Mouse (Mus musculus): ENCODE measurements around the gene Zp2. TPM values are rescaled to one million over a fixed set of nuclear protein-coding genes. Genes with fewer than 3 reads are reported as not detected.

Zp2 gene
- total and polyA plus RNA-seq, 3 experiments = 0.04 TPM; not detected in 2

DNA sequence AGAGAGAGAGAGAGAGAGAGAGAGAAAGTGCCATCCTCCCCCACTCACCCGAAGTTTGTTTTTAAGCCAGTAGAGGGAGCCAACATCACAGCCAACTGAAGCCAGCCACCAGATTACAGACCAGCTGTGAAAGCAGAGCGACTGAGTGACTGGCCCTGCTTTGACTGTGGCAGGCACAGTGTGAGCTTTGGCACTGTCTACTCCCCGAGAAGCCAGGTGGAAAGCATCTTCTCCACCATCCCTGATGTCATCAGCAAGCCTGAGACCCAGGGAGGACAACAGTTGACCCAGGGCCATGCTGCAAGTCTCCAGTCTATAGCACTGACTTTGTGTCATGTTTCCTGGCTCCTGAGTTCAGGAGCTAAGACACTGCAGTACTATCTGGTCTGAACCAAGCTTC lies 20.2 kb downstream of the Zp2 start:
- H3K79me2 ChIP-seq (replicated peaks; ENCODE audit: control insufficient read depth, extremely low read depth, insufficient read depth, poor library complexity, severe bottlenecking) = no peaks in the 10 kb centered on the region
- H3K27ac ChIP-seq (ENCODE audit: insufficient read depth, low read depth) = no peak overlapping the region
- dilution Hi-C loops (cut with MboI; ENCODE audit: extremely low pct_ligation_motif_present, extremely low pct_unique_long_range_greater_than_20kb, low sequenced_read_pairs) = no loop called here
- peak; percentile 87 for TF ChIP-seq RAD21 (IDR thresholded peaks at IDR 0.05; ENCODE audit: low read depth, low read length)
- TF ChIP-seq RCOR1 (conservative IDR thresholded peaks at IDR 0.05; ENCODE audit: low read depth, low read length) = no peak
- TF ChIP-seq ZC3H11A (IDR thresholded peaks at IDR 0.05; ENCODE audit: low read depth, low read length) = peak; percentile 19; the same call in 1 of the 2 replicates
- TF ChIP-seq CTCF (conservative IDR thresholded peaks at IDR 0.05 in 1 of 2, IDR thresholded peaks at IDR 0.05 in 1 of 2; ENCODE audit: low read depth in 2 of 2, low read length in 2 of 2) = peak; percentile 64 to 84
- TF ChIP-seq ETS1 (conservative IDR thresholded peaks at IDR 0.05; ENCODE audit: low read depth, low read length) = no peak
- peak; percentile 33; the same call in 1 of the 2 replicates for TF ChIP-seq TCF12 (IDR thresholded peaks at IDR 0.05; ENCODE audit: low read depth, low read length)
- no peak for TF ChIP-seq NELFE (IDR thresholded peaks at IDR 0.05; ENCODE audit: low read depth, low read length)
- TF ChIP-seq SMC3 (IDR thresholded peaks at IDR 0.05; ENCODE audit: low read depth, low read length) = peak; percentile 77
- H3K4me2 ChIP-seq (ENCODE audit: insufficient read depth, low read depth, poor library complexity, severe bottlenecking) = no peak overlapping the region
- peak; percentile 71 for DNase-seq (ENCODE audit: extremely low read depth)
- no peaks in the 10 kb centered on the region for H3K36me3 ChIP-seq (replicated peaks in 1 of 2; ENCODE audit: control insufficient read depth in 1 of 2, insufficient read depth in 1 of 2, low read length in 1 of 2)
- no peaks in the 10 kb centered on the region for H3K27me3 ChIP-seq (replicated peaks)
- peaks cover 0 to 14% of the 10 kb centered on the region in 2 experiments; a peak in 2 of 4 replicates for H3K4me1 ChIP-seq (ENCODE audit: control insufficient read depth in 1 of 2, insufficient read depth in 2 of 2)
- H3K4me3 ChIP-seq (replicated peaks in 1 of 3; ENCODE audit: low read depth in 2 of 3, low read length in 2 of 3, poor library complexity in 1 of 3) = no peak overlapping the region
- H3K9ac ChIP-seq (ENCODE audit: insufficient read depth, low read depth) = no peak overlapping the region
- no peaks in the 10 kb centered on the region for H3K9me3 ChIP-seq (replicated peaks; ENCODE audit: low read length)
- in situ Hi-C loops (cut with MboI; ENCODE audit: low pct_ligation_motif_present, low pct_unique_long_range_greater_than_20kb, low sequenced_read_pairs) = loop anchor here (10.0 to 25.0 kb wide), 2 partner anchors 200 to 512 kb away; partner anchors contain the start of genes Abca15 and Uqcrc2

DNA sequence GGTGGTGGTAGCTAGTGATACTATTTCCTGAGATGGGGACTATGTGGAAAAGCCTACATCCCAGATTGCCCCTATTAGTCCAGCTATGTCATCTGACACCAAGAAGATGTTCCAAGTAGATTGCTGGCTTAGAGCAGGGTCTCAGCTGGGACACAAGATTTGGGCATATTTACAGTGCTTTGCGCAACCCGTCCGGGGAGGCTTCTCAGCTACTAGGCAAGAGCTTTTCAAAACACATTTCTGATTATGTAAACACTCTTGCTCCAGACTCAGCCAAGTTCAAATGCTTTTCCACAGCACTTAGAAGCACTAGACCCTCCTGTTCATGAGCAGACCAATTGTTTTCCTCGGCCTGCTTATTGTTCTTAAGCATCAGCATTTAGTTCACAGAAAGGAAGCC lies 21.3 kb downstream of the Zp2 start:
- H3K9me3 ChIP-seq (replicated peaks; ENCODE audit: low read length) = no peaks in the 10 kb centered on the region

DNA sequence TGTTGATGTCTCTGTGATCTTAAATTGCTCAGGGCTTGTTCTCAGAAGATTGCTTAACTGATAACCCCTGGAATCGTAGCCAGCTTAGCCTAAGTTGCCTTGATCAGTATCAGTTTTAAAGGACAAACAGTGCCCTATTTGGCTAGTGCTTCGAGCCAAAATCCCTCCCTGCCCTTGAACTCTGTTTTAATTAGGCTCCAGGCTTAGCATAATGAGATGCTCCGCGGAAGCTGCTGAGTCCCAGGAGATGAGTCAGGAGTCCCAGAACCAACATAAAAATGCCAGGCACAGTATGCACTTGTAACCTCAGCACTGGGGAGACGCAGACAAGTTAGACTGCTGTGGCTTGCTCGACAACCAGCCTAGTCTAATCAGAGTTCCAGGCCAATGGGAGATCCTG lies 27.6 kb downstream of the Zp2 start:
- dilution Hi-C loops (cut with MboI; ENCODE audit: extremely low pct_ligation_motif_present, extremely low pct_unique_long_range_greater_than_20kb, low sequenced_read_pairs) = no loop called here
- Histone ChIP-seq H3K36me3 (replicated peaks in 1 of 2; ENCODE audit: control insufficient read depth in 1 of 2, insufficient read depth in 1 of 2, low read length in 1 of 2) (no peaks in the 10 kb centered on the region), H3K9ac (ENCODE audit: insufficient read depth, low read depth) (no peak overlapping the region), H3K4me2 (ENCODE audit: insufficient read depth, low read depth, poor library complexity, severe bottlenecking) (no peak overlapping the region), H3K27me3 (replicated peaks) (no peaks in the 10 kb centered on the region), H3K79me2 (replicated peaks; ENCODE audit: control insufficient read depth, extremely low read depth, insufficient read depth, poor library complexity, severe bottlenecking) (no peaks in the 10 kb centered on the region), H3K9me3 (replicated peaks; ENCODE audit: low read length) (no peaks in the 10 kb centered on the region), H3K4me3 (replicated peaks in 1 of 3; ENCODE audit: low read depth in 2 of 3, low read length in 2 of 3, poor library complexity in 1 of 3) (no peak overlapping the region), H3K27ac (ENCODE audit: insufficient read depth, low read depth) (no peak overlapping the region), H3K4me1 (ENCODE audit: control insufficient read depth in 1 of 2, insufficient read depth in 2 of 2) (no peaks in the 10 kb centered on the region)
- TF ChIP-seq EP300 (IDR thresholded peaks at IDR 0.05; ENCODE audit: low read length) (no peak), JUND (conservative IDR thresholded peaks at IDR 0.05; ENCODE audit: low read depth, low read length) (no peak), HCFC1 (IDR thresholded peaks at IDR 0.05; ENCODE audit: low read depth, low read length) (no peak), MYC (IDR thresholded peaks at IDR 0.05; ENCODE audit: low read depth, low read length) (no peak), BHLHE40 (IDR thresholded peaks at IDR 0.05; ENCODE audit: low read depth, low read length) (no peak), SMC3 (IDR thresholded peaks at IDR 0.05; ENCODE audit: low read depth, low read length) (no peak), IRF4 (IDR thresholded peaks at IDR 0.05; ENCODE audit: low read depth, low read length) (no peak), UBTF (IDR thresholded peaks at IDR 0.05; ENCODE audit: low read depth, low read length) (no peak), PAX5 (IDR thresholded peaks at IDR 0.05; ENCODE audit: low read length) (no peak), CHD1 (IDR thresholded peaks at IDR 0.05; ENCODE audit: low read depth, low read length) (no peak)
- no peak for DNase-seq (ENCODE audit: extremely low read depth)
- in situ Hi-C loops (cut with MboI; ENCODE audit: low pct_ligation_motif_present, low pct_unique_long_range_greater_than_20kb, low sequenced_read_pairs) = loop anchor here (25.0 kb wide), 1 partner anchor 520 kb away; the partner anchor contains the start of gene Uqcrc2

More for the DNA sequence above, 21.3 kb downstream of the Zp2 start:
- TF ChIP-seq MXI1 (IDR thresholded peaks at IDR 0.05; ENCODE audit: low read depth, low read length) (no peak), MAFK (IDR thresholded peaks at IDR 0.05; ENCODE audit: insufficient replicate concordance, low read length) (no peak), NRF1 (IDR thresholded peaks at IDR 0.05; ENCODE audit: low read depth, low read length) (no peak)
- no peaks in the 10 kb centered on the region for H3K27me3 ChIP-seq (replicated peaks)
- H3K9ac ChIP-seq (ENCODE audit: insufficient read depth, low read depth) = no peak overlapping the region
- dilution Hi-C loops (cut with MboI; ENCODE audit: extremely low pct_ligation_motif_present, extremely low pct_unique_long_range_greater_than_20kb, low sequenced_read_pairs) (no loop called here), in situ Hi-C loops (cut with MboI; ENCODE audit: low pct_ligation_motif_present, low pct_unique_long_range_greater_than_20kb, low sequenced_read_pairs) (loop anchor here (10.0 to 25.0 kb wide), 2 partner anchors 201 to 514 kb away; partner anchors contain the start of genes Abca15 and Uqcrc2)
- no peak for DNase-seq (ENCODE audit: extremely low read depth)
- H3K4me3 ChIP-seq (replicated peaks in 1 of 3; ENCODE audit: low read depth in 2 of 3, low read length in 2 of 3, poor library complexity in 1 of 3) = no peak overlapping the region
- H3K4me2 ChIP-seq (ENCODE audit: insufficient read depth, low read depth, poor library complexity, severe bottlenecking) = no peak overlapping the region
- no peak overlapping the region for H3K27ac ChIP-seq (ENCODE audit: insufficient read depth, low read depth)
- H3K4me1 ChIP-seq (ENCODE audit: control insufficient read depth in 1 of 2, insufficient read depth in 2 of 2) = peaks cover 0 to 14% of the 10 kb centered on the region in 2 experiments; a peak in 2 of 4 replicates
- H3K79me2 ChIP-seq (replicated peaks; ENCODE audit: control insufficient read depth, extremely low read depth, insufficient read depth, poor library complexity, severe bottlenecking) = no peaks in the 10 kb centered on the region
- no peaks in the 10 kb centered on the region for H3K36me3 ChIP-seq (replicated peaks in 1 of 2; ENCODE audit: control insufficient read depth in 1 of 2, insufficient read depth in 1 of 2, low read length in 1 of 2)

Measured in CH12.LX (cell line).